Mouse (Mus musculus): ENCODE measurements around the gene Cbln1. TPM values are rescaled to one million over a fixed set of nuclear protein-coding genes. Genes with fewer than 3 reads are reported as not detected.

The Cbln1 gene
- polyA plus RNA-seq, 1 experiment from 2014 or later: not detected

GRCm38 (mm10) chr8:87475551-87475950 is 3.1 kb upstream of the Cbln1 start:
- H3K36me3 ChIP-seq (ENCODE audit: inconsistent target): no peaks in the 10 kb centered on the region
- H3K79me2 ChIP-seq (ENCODE audit: inconsistent target): no peaks in the 10 kb centered on the region
- H3K4me3 ChIP-seq (ENCODE audit: inconsistent target): no peak overlapping the region
- H3K27ac ChIP-seq: no peak overlapping the region
- WGBS (ENCODE audit: missing documents): 78% methylated on average over 3 of the region's 3 CpGs

DNA sequence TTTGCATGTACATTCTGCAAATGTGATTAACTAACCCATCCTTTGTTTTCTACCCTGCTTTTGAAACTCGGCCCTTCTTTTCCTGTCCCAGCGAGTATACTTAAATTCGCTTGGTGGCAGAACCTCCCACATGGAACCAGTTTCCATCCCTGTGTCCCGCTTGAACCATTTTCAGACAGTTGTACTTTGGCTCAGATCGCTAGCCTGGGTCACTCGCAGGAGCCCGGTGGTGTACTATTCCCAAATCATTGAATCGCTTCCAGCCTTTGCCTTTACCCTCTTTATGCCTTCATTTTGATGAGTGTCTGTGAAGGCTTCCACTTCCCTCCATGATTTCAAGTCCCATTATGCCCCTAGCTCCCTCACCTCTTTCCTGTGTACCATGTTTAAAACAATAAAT is 2.0 kb upstream of the Cbln1 start:
- 66% methylated on average over 8 of the region's 8 CpGs for WGBS (ENCODE audit: missing documents)
- Histone ChIP-seq H3K4me3 (ENCODE audit: inconsistent target) (no peak overlapping the region), H3K79me2 (ENCODE audit: inconsistent target) (no peaks in the 10 kb centered on the region), H3K27ac (no peak overlapping the region), H3K36me3 (ENCODE audit: inconsistent target) (no peaks in the 10 kb centered on the region)

- WGBS (ENCODE audit: missing documents): 52% methylated on average over 2 of the region's 2 CpGs
- Histone ChIP-seq H3K36me3 (ENCODE audit: inconsistent target) (no peaks in the 10 kb centered on the region), H3K79me2 (ENCODE audit: inconsistent target) (no peaks in the 10 kb centered on the region), H3K27ac (no peak overlapping the region), H3K4me3 (ENCODE audit: inconsistent target) (no peak overlapping the region)
Measured at GRCm38 (mm10) chr8:87473940-87474339, 1.5 kb upstream of the Cbln1 start.

GRCm38 (mm10) chr8:87473314-87473713 is 905 bp upstream of the Cbln1 start:
- Histone ChIP-seq H3K36me3 (ENCODE audit: inconsistent target) (no peaks in the 10 kb centered on the region), H3K27ac (no peak overlapping the region), H3K4me3 (ENCODE audit: inconsistent target) (no peak overlapping the region), H3K79me2 (ENCODE audit: inconsistent target) (no peaks in the 10 kb centered on the region)
- WGBS (ENCODE audit: missing documents): 2% methylated on average over 28 of the region's 30 CpGs

DNA sequence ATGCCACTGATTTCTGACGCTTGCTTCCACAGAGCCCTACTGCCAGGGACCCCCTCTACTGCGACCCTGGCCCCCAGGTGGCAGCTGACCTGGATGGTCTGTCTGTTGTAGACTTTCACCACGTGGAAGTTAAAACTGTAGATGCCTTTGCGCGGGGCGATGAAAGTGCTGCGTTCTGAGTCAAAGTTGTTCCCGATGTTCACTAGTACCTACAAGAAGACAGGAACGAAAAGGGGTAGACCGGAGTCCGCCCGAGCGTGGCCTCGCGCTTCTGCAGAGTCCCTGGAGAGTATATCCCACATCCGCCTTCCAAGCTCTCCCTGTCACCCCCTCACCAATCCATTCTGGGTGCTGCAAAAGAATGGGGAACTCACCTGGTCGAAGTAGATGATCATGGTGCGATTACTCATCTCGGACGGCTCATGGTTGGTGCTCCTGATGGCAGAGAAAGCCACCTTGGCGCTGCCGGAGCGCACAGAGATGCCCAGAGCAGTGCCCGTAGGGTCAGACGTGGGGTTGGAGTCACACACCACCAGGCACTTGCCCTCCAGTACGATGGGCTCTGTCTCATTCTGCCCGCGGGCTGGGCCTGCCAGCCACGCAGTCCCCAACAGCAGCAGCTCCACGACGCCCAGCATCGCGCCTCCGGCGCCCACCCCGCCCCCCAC is 672 bp downstream of the Cbln1 start:
- 6% methylated on average over 35 of the region's 36 CpGs for WGBS (ENCODE audit: missing documents)
- Histone ChIP-seq H3K4me3 (ENCODE audit: inconsistent target) (no peak overlapping the region), H3K36me3 (ENCODE audit: inconsistent target) (no peaks in the 10 kb centered on the region), H3K27ac (no peak overlapping the region), H3K79me2 (ENCODE audit: inconsistent target) (no peaks in the 10 kb centered on the region)

DNA sequence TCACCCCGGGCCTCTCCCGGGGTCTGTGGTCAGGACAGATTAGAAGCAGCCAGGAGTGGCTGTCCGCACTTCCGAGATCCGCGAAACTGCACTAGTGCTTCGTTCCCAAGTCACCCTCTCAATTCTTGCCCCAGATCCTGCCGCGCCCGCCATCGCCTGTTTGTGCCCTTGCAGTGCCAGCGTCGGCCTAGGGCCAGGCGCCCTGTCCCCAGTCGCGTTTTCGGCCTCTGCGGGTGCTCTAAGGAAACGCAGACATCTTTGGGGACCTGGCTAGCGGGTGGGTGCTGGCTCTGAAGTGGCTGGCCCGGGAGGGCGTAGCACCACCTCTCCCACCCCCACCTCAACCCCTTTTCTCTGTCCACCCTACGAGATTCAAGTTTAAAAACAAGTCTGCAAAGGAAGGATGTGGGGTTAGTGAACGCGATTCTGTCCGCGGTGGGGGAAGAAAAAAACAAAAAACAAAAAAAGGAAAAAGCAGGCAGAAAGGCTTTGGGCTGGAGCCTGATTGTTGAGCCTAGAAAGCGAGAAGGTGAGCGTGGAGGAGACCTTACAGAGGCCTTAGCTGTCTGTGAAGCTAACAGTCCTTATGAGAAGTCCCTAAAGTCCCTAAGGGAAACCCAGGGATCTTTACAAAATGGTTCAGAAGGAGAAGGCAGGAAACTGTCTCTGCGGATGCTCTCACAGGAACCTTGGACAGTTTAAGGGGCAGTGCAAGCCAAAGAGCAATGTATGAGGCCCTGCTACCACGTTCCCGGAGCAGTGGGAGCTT is 1.4 kb downstream of the Cbln1 start:
- Histone ChIP-seq H3K79me2 (ENCODE audit: inconsistent target) (no peaks in the 10 kb centered on the region), H3K36me3 (ENCODE audit: inconsistent target) (no peaks in the 10 kb centered on the region), H3K4me3 (ENCODE audit: inconsistent target) (no peak overlapping the region), H3K27ac (no peak overlapping the region)
- WGBS (ENCODE audit: missing documents): 6% methylated on average over 32 of the region's 32 CpGs

DNA sequence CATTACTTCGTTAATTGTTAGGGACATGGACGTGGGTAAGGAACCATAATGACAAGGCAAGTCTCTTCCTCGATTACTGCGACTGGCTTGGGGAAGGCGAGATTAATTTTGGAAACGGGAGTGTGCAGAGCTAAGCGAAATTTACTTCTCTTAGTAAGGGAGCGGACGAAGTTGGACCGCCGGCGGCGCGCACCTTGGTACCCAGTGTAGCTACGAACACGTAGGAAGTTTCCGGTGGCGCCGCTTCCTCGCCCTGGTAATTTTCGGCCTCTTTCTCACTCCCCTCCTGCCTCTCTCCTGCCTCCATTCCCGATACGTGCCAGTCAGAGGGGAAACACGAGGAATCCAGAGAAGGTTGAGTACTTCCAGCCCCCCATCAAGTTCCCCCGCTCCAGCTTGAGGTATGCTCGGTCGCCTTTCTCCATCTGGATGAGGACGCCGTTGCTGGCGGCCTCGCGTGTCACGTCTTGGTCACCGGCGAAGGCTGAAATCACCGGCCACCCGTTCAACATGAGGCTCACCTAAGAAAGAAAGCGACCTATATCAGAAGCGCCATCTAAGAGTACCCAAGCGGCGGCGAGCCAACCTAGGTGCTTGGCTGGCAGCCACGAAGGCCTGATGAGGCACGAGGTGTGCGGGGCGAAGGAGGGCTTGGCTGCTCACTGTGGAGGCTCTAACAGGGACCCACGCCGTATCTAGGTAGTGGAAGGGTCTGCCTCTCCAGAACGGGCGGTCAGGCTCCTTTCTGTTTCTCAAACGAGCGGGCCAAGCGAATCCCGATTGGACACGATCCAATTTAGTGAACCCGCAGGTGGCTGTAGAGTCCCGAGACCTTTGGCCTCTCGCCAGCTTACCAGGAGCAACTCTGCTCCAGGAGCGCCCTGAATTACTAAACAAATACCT is 2.2 kb downstream of the Cbln1 start:
- Histone ChIP-seq H3K36me3 (ENCODE audit: inconsistent target) (no peaks in the 10 kb centered on the region), H3K27ac (no peak overlapping the region), H3K79me2 (ENCODE audit: inconsistent target) (no peaks in the 10 kb centered on the region), H3K4me3 (ENCODE audit: inconsistent target) (no peak overlapping the region)
- 4% methylated on average over 59 of the region's 59 CpGs for WGBS (ENCODE audit: missing documents)

DNA sequence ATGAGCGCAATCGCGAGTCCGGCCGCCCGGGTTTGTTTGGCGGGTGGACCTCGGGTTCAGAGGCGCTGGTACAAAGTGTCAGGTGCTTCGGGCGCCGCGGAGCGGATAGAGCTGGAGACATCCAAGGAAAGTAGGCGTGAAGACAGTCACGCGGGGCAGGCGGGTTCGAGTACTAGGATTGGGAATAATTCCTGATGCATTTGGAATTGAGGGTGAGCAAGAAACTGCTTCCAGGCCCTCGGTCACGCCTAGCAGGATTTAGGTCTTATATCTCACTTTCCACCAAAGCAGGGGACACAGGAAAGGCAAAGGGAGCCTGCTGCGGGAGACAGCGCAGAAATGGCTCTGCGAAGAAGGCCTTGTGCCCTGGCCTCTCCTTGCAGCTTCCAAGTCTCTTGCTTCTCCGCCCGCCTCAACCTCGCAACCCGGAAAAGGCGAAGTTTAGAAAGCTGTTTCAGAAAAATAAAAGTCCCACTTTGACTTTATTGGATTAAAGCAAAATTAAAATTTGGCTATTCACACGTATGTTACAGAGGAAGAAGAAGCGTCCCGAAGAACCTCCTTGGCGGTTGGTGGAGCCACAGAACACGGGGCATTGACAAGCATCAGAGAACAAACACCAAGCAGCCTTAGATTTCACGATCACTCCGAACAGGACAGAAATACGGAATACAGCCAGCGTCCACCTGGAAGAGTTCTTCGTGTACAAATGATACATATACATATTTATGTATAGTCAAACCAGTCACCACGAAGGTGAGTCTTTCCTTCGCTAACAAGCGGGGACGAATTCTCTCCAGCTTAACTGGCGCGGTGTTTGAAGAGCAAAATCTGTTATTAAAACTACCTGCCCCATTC is 3.2 kb downstream of the Cbln1 start:
- 10% methylated on average over 45 of the region's 45 CpGs for WGBS (ENCODE audit: missing documents)
- no peak overlapping the region for H3K4me3 ChIP-seq (ENCODE audit: inconsistent target)
- no peak overlapping the region for H3K27ac ChIP-seq
- no peaks in the 10 kb centered on the region for H3K79me2 ChIP-seq (ENCODE audit: inconsistent target)
- H3K36me3 ChIP-seq (ENCODE audit: inconsistent target): no peaks in the 10 kb centered on the region

DNA sequence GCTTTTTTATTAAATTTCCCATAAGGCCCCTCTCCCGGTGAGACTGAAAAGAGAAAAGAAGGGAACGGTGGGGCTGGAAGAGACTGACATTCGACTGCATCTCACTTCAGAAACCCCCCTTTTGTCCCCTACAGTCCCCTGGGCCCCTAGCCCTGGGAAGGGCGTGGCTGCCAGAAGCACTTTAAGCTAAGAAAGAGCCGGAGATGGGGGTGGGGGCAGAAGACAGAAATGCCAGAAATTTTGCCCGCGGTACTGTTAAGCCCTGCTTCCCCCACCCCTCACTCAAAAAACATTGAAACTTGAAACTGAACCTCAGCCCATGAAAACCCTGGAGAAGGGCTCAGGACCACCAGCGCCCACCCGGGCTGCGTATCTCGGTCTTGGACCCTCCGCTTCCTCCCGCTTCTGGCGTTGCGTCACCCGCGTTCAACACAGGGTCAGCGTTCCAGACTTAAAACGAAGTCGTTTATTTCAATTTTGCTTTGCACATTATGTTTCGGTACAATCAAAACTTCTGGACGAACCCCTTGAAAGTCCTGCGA is 3.9 kb downstream of the Cbln1 start:
- 8% methylated on average over 23 of the region's 23 CpGs for WGBS (ENCODE audit: missing documents)
- no peak overlapping the region for H3K27ac ChIP-seq
- no peaks in the 10 kb centered on the region for H3K36me3 ChIP-seq (ENCODE audit: inconsistent target)
- H3K79me2 ChIP-seq (ENCODE audit: inconsistent target): no peaks in the 10 kb centered on the region
- H3K4me3 ChIP-seq (ENCODE audit: inconsistent target): no peak overlapping the region

GRCm38 (mm10) chr8:87467906-87468305 is 4.5 kb downstream of the Cbln1 start:
- WGBS (ENCODE audit: missing documents): 30% methylated on average over 3 of the region's 3 CpGs
- Histone ChIP-seq H3K4me3 (ENCODE audit: inconsistent target) (no peak overlapping the region), H3K27ac (no peak overlapping the region), H3K36me3 (ENCODE audit: inconsistent target) (no peaks in the 10 kb centered on the region), H3K79me2 (ENCODE audit: inconsistent target) (no peaks in the 10 kb centered on the region)

- H3K36me3 ChIP-seq (ENCODE audit: inconsistent target): no peaks in the 10 kb centered on the region
- WGBS (ENCODE audit: missing documents): no CpG with 5 or more reads among the region's 1 CpGs
- H3K4me3 ChIP-seq (ENCODE audit: inconsistent target): no peak overlapping the region
- H3K79me2 ChIP-seq (ENCODE audit: inconsistent target): no peaks in the 10 kb centered on the region
- H3K27ac ChIP-seq: no peak overlapping the region
Measured at GRCm38 (mm10) chr8:87466936-87467602, 5.3 kb downstream of the Cbln1 start.

DNA sequence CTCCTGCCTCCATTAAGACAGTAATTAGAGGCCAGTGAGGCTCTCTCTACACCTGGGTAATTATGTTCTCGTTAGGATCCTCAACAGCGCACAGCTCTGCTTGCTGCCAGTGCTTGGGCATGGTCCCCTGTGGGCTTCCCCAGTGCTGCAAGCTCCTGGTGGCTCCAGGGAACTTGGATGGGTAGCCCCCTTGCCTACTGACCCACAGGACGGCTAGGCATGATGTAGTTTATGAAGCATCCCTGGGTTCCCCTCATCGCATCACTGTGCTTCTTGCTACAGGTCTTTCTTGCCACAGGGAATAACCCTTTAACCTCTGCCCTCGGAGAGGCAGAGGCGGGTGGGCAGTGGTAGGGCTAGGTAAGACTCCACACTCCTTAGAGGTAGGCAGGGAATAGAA is 6.1 kb downstream of the Cbln1 start:
- WGBS (ENCODE audit: missing documents): 71% methylated on average over 6 of the region's 6 CpGs
- no peak overlapping the region for H3K4me3 ChIP-seq (ENCODE audit: inconsistent target)
- H3K36me3 ChIP-seq (ENCODE audit: inconsistent target): no peaks in the 10 kb centered on the region
- no peaks in the 10 kb centered on the region for H3K79me2 ChIP-seq (ENCODE audit: inconsistent target)
- H3K27ac ChIP-seq: no peak overlapping the region

GRCm38 (mm10) chr8:87464446-87464845 is 8.0 kb downstream of the Cbln1 start:
- Histone ChIP-seq H3K4me3 (ENCODE audit: inconsistent target) (no peak overlapping the region), H3K79me2 (ENCODE audit: inconsistent target) (no peaks in the 10 kb centered on the region), H3K36me3 (ENCODE audit: inconsistent target) (no peaks in the 10 kb centered on the region), H3K27ac (no peak overlapping the region)
- WGBS (ENCODE audit: missing documents): 83% methylated on average over 3 of the region's 3 CpGs
